Mouse (Mus musculus) ES-E14 (cell line): ENCODE measurements at regions not wholly inside any gene's neighbourhood (a gene's known extent, or its start where the extent isn't known, plus 50 kb on each side); places are given as distances from the start of the nearest gene placed in this dataset.

Experiments
- CHD2 ChIP-seq: IDR thresholded peaks from 2 replicates; pipeline ENCODE4 v1.6.1; 2014; ENCODE audit warnings: mild to moderate bottlenecking, low read depth, low read length, inconsistent platforms
- HCFC1 ChIP-seq: IDR thresholded peaks from 2 replicates; pipeline ENCODE4 v1.6.1; 2012; ENCODE audit warnings: low read length, inconsistent platforms, borderline replicate concordance; ENCODE audit not compliant: insufficient read depth
- ZNF384 ChIP-seq: IDR thresholded peaks from 2 replicates; pipeline ENCODE4 v1.6.1; 2012; ENCODE audit warnings: low read depth, low read length, inconsistent platforms

DNA sequence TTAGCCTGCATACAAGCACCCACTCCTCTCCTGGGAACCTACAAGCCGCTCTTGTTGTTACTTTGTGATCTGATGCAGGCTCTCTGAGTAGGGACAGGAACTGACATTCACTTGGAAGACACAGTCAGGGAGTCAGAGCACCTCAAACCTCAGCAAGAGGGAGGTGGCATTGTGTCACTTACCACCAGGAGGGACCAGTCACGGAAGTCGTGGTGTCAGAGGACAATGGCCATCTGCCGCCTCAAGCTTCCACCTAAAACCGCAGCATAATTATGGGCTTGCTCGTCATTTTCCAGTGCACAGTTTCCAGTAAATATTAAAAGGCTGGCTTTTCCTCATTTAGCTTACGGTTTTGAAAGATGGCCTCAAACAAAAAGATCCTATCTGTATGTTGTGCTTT, 78.1 kb upstream of the Mki67 start:
- TF ChIP-seq HCFC1 (no peak), ZNF384 (no peak), CHD2 (no peak)
